Mouse (Mus musculus) hindlimb bud, embryonic 11.5 days (tissue): Measurements from ENCODE around the gene Mroh7.
"Not testable (repeated sequence)": the region's sequence is repeated elsewhere in the genome, so short reads cannot be mapped to it uniquely, and the experiment has no call there.

Experiments
- DNase-seq: peaks from one replicate; pipeline ENCODE4 v3.0.0-alpha.2; 2012; ENCODE audit warnings: low read depth, low spot score; ENCODE audit errors: extremely low spot score

The Mroh7 gene

GRCm38 (mm10) chr4:106730814-106731213 is at the start of gene Mroh7:
Gene Mroh7 (minus strand): TSS chr4:106730925.
- DNase-seq = no peak

GRCm38 (mm10) chr4:106780045-106780444 is 49.3 kb upstream of the Mroh7 start:
- no peak for DNase-seq

GRCm38 (mm10) chr4:106778116-106778788 is 47.5 kb upstream of the Mroh7 start:
- DNase-seq = no peak

- no peak for DNase-seq
These were observed 46.3 kb upstream of the Mroh7 start for GRCm38 (mm10) chr4:106776998-106777397.

- not testable (repeated sequence) for DNase-seq
These were observed 45.0 kb upstream of the Mroh7 start for GRCm38 (mm10) chr4:106775767-106776166.

GRCm38 (mm10) chr4:106772558-106772957 is 41.8 kb upstream of the Mroh7 start:
- no peak for DNase-seq

- no peak for DNase-seq
These were observed 38.6 kb upstream of the Mroh7 start for GRCm38 (mm10) chr4:106769306-106769705.

- no peak for DNase-seq
These were observed 33.4 kb upstream of the Mroh7 start for GRCm38 (mm10) chr4:106764166-106764565.

- DNase-seq = no peak
These were observed 21.0 kb upstream of the Mroh7 start for GRCm38 (mm10) chr4:106751726-106752125.

- no peak for DNase-seq
These were observed 19.0 kb upstream of the Mroh7 start for GRCm38 (mm10) chr4:106749699-106750098.

- no peak for DNase-seq
These were observed 16.4 kb upstream of the Mroh7 start for GRCm38 (mm10) chr4:106747001-106747580.

GRCm38 (mm10) chr4:106745862-106746261 is 15.1 kb upstream of the Mroh7 start:
- DNase-seq = no peak

- DNase-seq = no peak
These were observed 7.2 kb upstream of the Mroh7 start for GRCm38 (mm10) chr4:106737904-106738303.

GRCm38 (mm10) chr4:106736884-106737283 is 6.2 kb upstream of the Mroh7 start:
- DNase-seq = not testable (repeated sequence)

- no peak for DNase-seq
These were observed 2.9 kb upstream of the Mroh7 start, which contains the start of gene Fam151a for GRCm38 (mm10) chr4:106733636-106734035. Gene Fam151a (plus strand): TSS chr4:106733889.

- DNase-seq = no peak
These were observed 10.1 kb downstream of the Mroh7 start for GRCm38 (mm10) chr4:106720631-106721030.

GRCm38 (mm10) chr4:106713622-106714021 is 17.1 kb downstream of the Mroh7 start:
- DNase-seq = no peak

GRCm38 (mm10) chr4:106708408-106708807 is 22.3 kb downstream of the Mroh7 start:
- DNase-seq = no peak

- DNase-seq = no peak
These were observed 22.8 kb downstream of the Mroh7 start for GRCm38 (mm10) chr4:106707957-106708356.

- no peak for DNase-seq
These were observed 25.5 kb downstream of the Mroh7 start for GRCm38 (mm10) chr4:106705096-106705665.

GRCm38 (mm10) chr4:106704416-106704815 is 26.3 kb downstream of the Mroh7 start:
- no peak for DNase-seq

- DNase-seq = no peak
These were observed 26.8 kb downstream of the Mroh7 start for GRCm38 (mm10) chr4:106703956-106704355.
